Comparison of ENCODE assay signal across 11 mouse cellular contexts in the genomic region with DNA sequence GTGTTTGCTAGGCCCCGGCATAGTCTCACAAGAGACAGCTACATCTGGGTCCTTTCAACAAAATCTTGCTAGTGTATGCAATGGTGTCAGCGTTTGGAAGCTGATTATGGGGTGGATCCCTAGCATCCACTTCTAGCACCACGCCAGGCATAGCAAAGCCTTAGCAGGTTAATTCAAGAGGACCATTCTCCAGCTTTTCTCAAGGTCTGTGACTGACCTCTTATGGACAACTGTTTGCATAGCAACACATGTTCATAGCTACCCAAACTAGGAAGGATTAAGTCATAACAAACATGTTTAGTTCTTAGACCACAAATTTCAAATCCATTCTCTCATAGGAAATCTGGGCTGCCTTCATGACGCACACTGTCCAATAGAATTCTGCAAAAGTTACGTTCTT. TPM values are rescaled to one million over a fixed set of nuclear protein-coding genes. Genes with fewer than 3 reads are reported as not detected.
A peak's percentile ranks its signal among the peaks of the same experiment; 100 is the strongest.
DNase-seq lines count a peak whose midpoint lies in the region; ATAC-seq and TF ChIP-seq lines count a peak whose summit lies in the region.
"Had no signal": no experiment of that assay in that cellular context is flagged by ENCODE, and none has a peak within 500 bp of the region (broad histone marks: within the 10 kb centered on the region; RNA-seq: fewer than 3 reads in every experiment).

No protein-coding gene starts in this region.

- H3K4me1 ChIP-seq in embryonic facial prominence, embryonic 11.5 days (ENCODE audit: control insufficient read depth, insufficient read depth, low read length): no peaks in the 10 kb centered on the region
- 0 out of 2 replicates have a peak, but pooled peaks cover 2% of the 10 kb centered on the region for H3K4me1 ChIP-seq in embryonic facial prominence, embryonic 10.5 days
- no peaks in the 10 kb centered on the region for H3K4me1 ChIP-seq in liver, adult 2 months (ENCODE audit: control insufficient read depth, insufficient read depth, low read length)
- no peaks in the 10 kb centered on the region for H3K4me1 ChIP-seq in stomach, postnatal 0 days (replicated peaks; ENCODE audit: control insufficient read depth, insufficient read depth)
- no peaks in the 10 kb centered on the region for H3K4me1 ChIP-seq in thymus, adult 2 months (replicated peaks; ENCODE audit: control insufficient read depth, insufficient read depth, low read length)
- H3K4me1 ChIP-seq: embryonic facial prominence, embryonic 15.5 days had no signal

- 57% methylated on average over 5 of the region's 5 CpGs for WGBS in embryonic facial prominence, embryonic 11.5 days
- WGBS in embryonic facial prominence, embryonic 10.5 days: 69% methylated on average over 5 of the region's 5 CpGs
- WGBS in liver, adult 2 months: 58% methylated on average over 5 of the region's 5 CpGs
- WGBS in stomach, postnatal 0 days: 43% methylated on average over 4 of the region's 5 CpGs
- WGBS in thymus, adult 2 months: 70% methylated on average over 5 of the region's 5 CpGs

- no peaks in the 10 kb centered on the region for H3K79me2 ChIP-seq in liver, adult 2 months (ENCODE audit: control insufficient read depth, insufficient read depth, low read length)

- no peak overlapping the region for H3K4me3 ChIP-seq in embryonic facial prominence, embryonic 11.5 days (ENCODE audit: low read depth, low read length)
- no peak overlapping the region for H3K4me3 ChIP-seq in embryonic facial prominence, embryonic 10.5 days
- H3K4me3 ChIP-seq in liver, adult 2 months (ENCODE audit: insufficient read depth, low read depth, low read length): no peak overlapping the region
- H3K4me3 ChIP-seq in stomach, postnatal 0 days (ENCODE audit: low read depth, low read length): no peak overlapping the region
- H3K4me3 ChIP-seq in thymus, adult 2 months (ENCODE audit: control insufficient read depth, insufficient read depth, low read length): no peak overlapping the region
- H3K4me3 ChIP-seq: embryonic facial prominence, embryonic 15.5 days had no signal

- no peak for ATAC-seq in embryonic facial prominence, embryonic 11.5 days (replicated peaks; ENCODE audit: insufficient number of reproducible peaks, low FRiP score, low TSS enrichment, low read depth)
- peak; percentile 76; the same call in 1 of the 2 replicates for ATAC-seq in stomach, postnatal 0 days (ENCODE audit: low FRiP score, low TSS enrichment)

- no peak overlapping the region for H3K4me2 ChIP-seq in embryonic facial prominence, embryonic 11.5 days (ENCODE audit: low read depth, low read length)
- no peak overlapping the region for H3K4me2 ChIP-seq in stomach, postnatal 0 days (replicated peaks; ENCODE audit: low read depth)
- H3K4me2 ChIP-seq: embryonic facial prominence, embryonic 15.5 days had no signal

- DNase-seq in embryonic facial prominence, embryonic 11.5 days (ENCODE audit: low spot score): peak; percentile 49
- DNase-seq in embryonic facial prominence, embryonic 10.5 days (ENCODE audit: low spot score): no peak
- peak; percentile 64 for DNase-seq in liver, adult 2 months (ENCODE audit: extremely low read depth, low read depth, low spot score)
- no peak for DNase-seq in liver
- DNase-seq in cerebellum, postnatal 14 days: peak; percentile 42 to 58
- DNase-seq in kidney, postnatal 10 days: peak; percentile 35
- no peak for DNase-seq in stomach, postnatal 0 days (ENCODE audit: low spot score)
- DNase-seq in thymus, adult 2 months: no peak

- no peak for TF ChIP-seq EP300 in stomach, postnatal 0 days (optimal IDR thresholded peaks at IDR 0.05)

- H3K27me3 ChIP-seq in embryonic facial prominence, embryonic 11.5 days (ENCODE audit: control insufficient read depth, insufficient read depth, low read length): no peaks in the 10 kb centered on the region
- H3K27me3 ChIP-seq in embryonic facial prominence, embryonic 10.5 days (replicated peaks; ENCODE audit: low read depth, poor library complexity, severe bottlenecking): no peaks in the 10 kb centered on the region
- no peaks in the 10 kb centered on the region for H3K27me3 ChIP-seq in liver, adult 2 months (ENCODE audit: control insufficient read depth, insufficient read depth, low read length)
- no peaks in the 10 kb centered on the region for H3K27me3 ChIP-seq in stomach, postnatal 0 days (ENCODE audit: control insufficient read depth, insufficient read depth, low read length)
- no peaks in the 10 kb centered on the region for H3K27me3 ChIP-seq in thymus, adult 2 months (ENCODE audit: control insufficient read depth, insufficient read depth, low read length)
- H3K27me3 ChIP-seq: embryonic facial prominence, embryonic 15.5 days had no signal

- H3K36me3 ChIP-seq in embryonic facial prominence, embryonic 11.5 days (replicated peaks; ENCODE audit: control insufficient read depth, insufficient read depth, low read depth, low read length): no peaks in the 10 kb centered on the region
- no peaks in the 10 kb centered on the region for H3K36me3 ChIP-seq in embryonic facial prominence, embryonic 10.5 days (replicated peaks)
- H3K36me3 ChIP-seq in liver, adult 2 months (ENCODE audit: control insufficient read depth, insufficient read depth, low read length): no peaks in the 10 kb centered on the region
- no peaks in the 10 kb centered on the region for H3K36me3 ChIP-seq in stomach, postnatal 0 days (ENCODE audit: control insufficient read depth, insufficient read depth, low read length)
- H3K36me3 ChIP-seq in thymus, adult 2 months (ENCODE audit: control insufficient read depth, insufficient read depth, low read length): no peaks in the 10 kb centered on the region
- H3K36me3 ChIP-seq: embryonic facial prominence, embryonic 15.5 days; G1E had no signal

- no peak overlapping the region for H3K27ac ChIP-seq in embryonic facial prominence, embryonic 11.5 days (replicated peaks; ENCODE audit: low read depth, low read length)
- H3K27ac ChIP-seq in embryonic facial prominence, embryonic 10.5 days (replicated peaks): no peak overlapping the region
- H3K27ac ChIP-seq in liver, adult 2 months (replicated peaks; ENCODE audit: insufficient read depth, low read depth, low read length): no peak overlapping the region
- H3K27ac ChIP-seq in stomach, postnatal 0 days (replicated peaks): no peak overlapping the region
- no peak overlapping the region for H3K27ac ChIP-seq in thymus, adult 2 months (ENCODE audit: control insufficient read depth, insufficient read depth, low read length)
- H3K27ac ChIP-seq: embryonic facial prominence, embryonic 15.5 days had no signal

- H3K9ac ChIP-seq in embryonic facial prominence, embryonic 11.5 days (replicated peaks; ENCODE audit: low read length): no peak overlapping the region
- no peak overlapping the region for H3K9ac ChIP-seq in liver, adult 2 months (ENCODE audit: low read depth, low read length)
- H3K9ac ChIP-seq in stomach, postnatal 0 days (ENCODE audit: low read length): no peak overlapping the region
- H3K9ac ChIP-seq: embryonic facial prominence, embryonic 15.5 days had no signal

- no peak for TF ChIP-seq POLR2A in liver, adult 2 months (IDR thresholded peaks at IDR 0.05; ENCODE audit: extremely low read depth, insufficient read depth, low read length)
- no peak for TF ChIP-seq POLR2A in thymus, adult 2 months (IDR thresholded peaks at IDR 0.05; ENCODE audit: control insufficient read depth, extremely low read depth, insufficient read depth, low read length, poor library complexity)

- no peaks in the 10 kb centered on the region for H3K9me3 ChIP-seq in embryonic facial prominence, embryonic 11.5 days (replicated peaks; ENCODE audit: control insufficient read depth, low read length)
- no peaks in the 10 kb centered on the region for H3K9me3 ChIP-seq in embryonic facial prominence, embryonic 10.5 days
- H3K9me3 ChIP-seq in stomach, postnatal 0 days (ENCODE audit: control insufficient read depth, low read length): no peaks in the 10 kb centered on the region
- H3K9me3 ChIP-seq: embryonic facial prominence, embryonic 15.5 days; G1E had no signal

- TF ChIP-seq CTCF in liver, adult 2 months (IDR thresholded peaks at IDR 0.05; ENCODE audit: low read depth, low read length): 0 out of 2 replicates have a peak, but pooled peaks have one; percentile 36
- peak; percentile 87 for TF ChIP-seq CTCF in stomach, postnatal 0 days (IDR thresholded peaks at IDR 0.05; ENCODE audit: low read depth)
- TF ChIP-seq CTCF in thymus, adult 2 months (IDR thresholded peaks at IDR 0.05; ENCODE audit: borderline replicate concordance, control insufficient read depth, extremely low read depth, insufficient read depth, low read length, poor library complexity): no peak

RNA-seq across cellular contexts. Expression of gene Spink2, which starts 40.7 kb away (rescaled TPM):
- 1.3 TPM in 2 replicates for polyA plus RNA-seq in embryonic facial prominence, embryonic 11.5 days (2014; fragmentation: Nextera tagmentation; extraction: Ambion mirVana)
- polyA plus RNA-seq in embryonic facial prominence, embryonic 10.5 days (2016; fragmentation: Nextera tagmentation; extraction: Ambion mirVana): 1.5 and 1.8 TPM in 2 replicates
- total RNA-seq in liver, adult 2 months (2014; rRNA removed): not detected in 2 replicates
- polyA plus RNA-seq in liver, adult 2 months (2012; rRNA removed): 0.16 TPM in 1 of 2 replicates, not detected in the other
- 1.8 and 2.3 TPM in 2 replicates for polyA plus RNA-seq in stomach, postnatal 0 days (2015; fragmentation: Nextera tagmentation; extraction: Ambion mirVana)
- 0.33 and 1.3 TPM in 2 replicates for polyA plus RNA-seq in thymus, adult 2 months (2012; rRNA removed)
- total RNA-seq: G1E; left cerebral cortex, postnatal 10 days had no signal
- polyA plus RNA-seq: G1E had no signal

RNA-seq across cellular contexts. Expression of gene Hopx, which starts 55.7 kb away (rescaled TPM):
- 0.31 TPM in 1 of 2 replicates, not detected in the other for polyA plus RNA-seq in embryonic facial prominence, embryonic 11.5 days (2014; fragmentation: Nextera tagmentation; extraction: Ambion mirVana)
- polyA plus RNA-seq in embryonic facial prominence, embryonic 10.5 days (2016; fragmentation: Nextera tagmentation; extraction: Ambion mirVana): 0.40 TPM in 1 of 2 replicates, not detected in the other
- 42.7 and 77.2 TPM in 2 replicates for total RNA-seq in liver, adult 2 months (2014; rRNA removed)
- 84.9 and 92.3 TPM in 2 replicates for polyA plus RNA-seq in liver, adult 2 months (2012; rRNA removed)
- polyA plus RNA-seq in stomach, postnatal 0 days (2015; fragmentation: Nextera tagmentation; extraction: Ambion mirVana): 26.6 and 30.2 TPM in 2 replicates
- 8.1 and 26.1 TPM in 2 replicates for polyA plus RNA-seq in thymus, adult 2 months (2012; rRNA removed)
- total RNA-seq: G1E had no signal
- polyA plus RNA-seq: G1E had no signal

Comparison
In these comparisons a context has a peak if more than half of its experiments do, and no peak if none do; other contexts are left out.
1. DNase-seq: peak in embryonic facial prominence, embryonic 11.5 days (single experiment), liver, adult 2 months (single experiment), cerebellum, postnatal 14 days (2 of 2) and kidney, postnatal 10 days (single experiment); none in embryonic facial prominence, embryonic 10.5 days (single experiment), liver (single experiment), stomach, postnatal 0 days (single experiment) and thymus, adult 2 months (single experiment).